Mouse (Mus musculus) ES-Bruce4 (cell line): ENCODE measurements around the gene Nfatc4. TPM values are rescaled to one million over a fixed set of nuclear protein-coding genes. Genes with fewer than 3 reads are reported as not detected.

Experiments
- H3K27ac ChIP-seq: 2 replicates; pipeline ENCODE4 v1.5.1; 2012; ENCODE audit warnings: low read length, inconsistent platforms; ENCODE audit not compliant: insufficient read depth
- H3K27me3 ChIP-seq: 2 replicates; pipeline ENCODE4 v1.6.1; 2012; ENCODE audit warnings: mild to moderate bottlenecking, low read length, inconsistent platforms; ENCODE audit not compliant: control insufficient read depth, poor library complexity, insufficient read depth, severe bottlenecking
- H3K36me3 ChIP-seq: 2 replicates; pipeline ENCODE4 v1.6.1; 2012; ENCODE audit warnings: inconsistent platforms, mild to moderate bottlenecking, low read length, moderate library complexity; ENCODE audit not compliant: control insufficient read depth, poor library complexity, insufficient read depth, severe bottlenecking
- H3K4me1 ChIP-seq: one replicate; pipeline ENCODE4 v1.8.1; 2011; ENCODE audit warnings: low read length; ENCODE audit not compliant: control insufficient read depth, insufficient read depth
- H3K4me3 ChIP-seq: 2 replicates; pipeline ENCODE4 v1.5.1; 2011; ENCODE audit warnings: low read depth, mild to moderate bottlenecking, low read length
- H3K9ac ChIP-seq: 2 replicates; pipeline ENCODE4 v1.6.1; 2012; ENCODE audit warnings: low read depth, mild to moderate bottlenecking, inconsistent platforms; ENCODE audit not compliant: poor library complexity, severe bottlenecking
- H3K9me3 ChIP-seq: replicated peaks from 2 replicates; pipeline ENCODE4 v1.6.1; 2012; ENCODE audit warnings: mild to moderate bottlenecking, low read length, inconsistent platforms; ENCODE audit not compliant: control insufficient read depth, poor library complexity, insufficient read depth, severe bottlenecking
- CTCF ChIP-seq: IDR thresholded peaks from one replicate; pipeline ENCODE4 v1.8.1; 2011; ENCODE audit warnings: low read depth, low read length
- EP300 ChIP-seq: IDR thresholded peaks from 2 replicates; pipeline ENCODE4 v1.6.1; 2011; ENCODE audit warnings: low read depth, low read length; ENCODE audit not compliant: insufficient read depth
- POLR2A ChIP-seq: IDR thresholded peaks from one replicate; pipeline ENCODE4 v1.8.1; 2011; ENCODE audit warnings: low read length; ENCODE audit not compliant: insufficient read depth
- polyA plus RNA-seq: library from polyadenylated mRNA; stranded (reverse); fragments of >200 nt; gene quantifications from 2 replicates; pipeline ENCODE4 v1.2.4, GENCODE M21; 2011; ENCODE audit warnings: low read depth; ENCODE audit not compliant: missing spikeins, insufficient read depth, insufficient read length

Nfatc4 gene
- polyA plus RNA-seq: 57.0 and 57.7 TPM in 2 replicates

GRCm38 (mm10) chr14:55822991-55823762 is at the start of gene Nfatc4:
Gene Nfatc4, plus strand, starts transcription at chr14:55823144.
- H3K9ac ChIP-seq: peak within 1 kb of the TSS; percentile 97
- H3K4me3 ChIP-seq: peak within 1 kb of the TSS; percentile 87
- TF ChIP-seq POLR2A (no peak), EP300 (peak; percentile 54; the same call in 1 of the 2 replicates), CTCF (peak; percentile 5)
- no peaks in the 10 kb centered on the region for H3K4me1 ChIP-seq
- no peaks in the 10 kb centered on the region for H3K27me3 ChIP-seq
- H3K36me3 ChIP-seq: peaks cover 2% of the 10 kb centered on the region; the same call in 1 of the 2 replicates
- H3K27ac ChIP-seq: peak within 1 kb of the TSS; percentile 82
- H3K9me3 ChIP-seq: no peaks in the 10 kb centered on the region

GRCm38 (mm10) chr14:55776711-55777110 is 46.2 kb upstream of the Nfatc4 start:
- Histone ChIP-seq H3K9ac (no peak overlapping the region), H3K27ac (no peak overlapping the region), H3K27me3 (no peaks in the 10 kb centered on the region), H3K9me3 (no peaks in the 10 kb centered on the region), H3K4me1 (no peaks in the 10 kb centered on the region), H3K4me3 (no peak overlapping the region), H3K36me3 (no peaks in the 10 kb centered on the region)
- TF ChIP-seq POLR2A (no peak), CTCF (no peak), EP300 (no peak)

- Histone ChIP-seq H3K9me3 (no peaks in the 10 kb centered on the region), H3K27me3 (no peaks in the 10 kb centered on the region), H3K27ac (no peak overlapping the region), H3K4me1 (no peaks in the 10 kb centered on the region), H3K36me3 (no peaks in the 10 kb centered on the region), H3K9ac (no peak overlapping the region), H3K4me3 (no peak overlapping the region)
- TF ChIP-seq POLR2A (no peak), CTCF (no peak), EP300 (no peak)
Measured at GRCm38 (mm10) chr14:55777176-55777575, 45.8 kb upstream of the Nfatc4 start.

- no peak overlapping the region for H3K27ac ChIP-seq
- H3K9ac ChIP-seq: no peak overlapping the region
- no peaks in the 10 kb centered on the region for H3K36me3 ChIP-seq
- no peak overlapping the region for H3K4me3 ChIP-seq
- no peak for TF ChIP-seq EP300
- TF ChIP-seq CTCF: no peak
- TF ChIP-seq POLR2A: no peak
- H3K4me1 ChIP-seq: no peaks in the 10 kb centered on the region
- H3K27me3 ChIP-seq: no peaks in the 10 kb centered on the region
- no peaks in the 10 kb centered on the region for H3K9me3 ChIP-seq
Measured at GRCm38 (mm10) chr14:55777806-55778205, 45.1 kb upstream of the Nfatc4 start.

- H3K9ac ChIP-seq: no peak overlapping the region
- TF ChIP-seq EP300: no peak
- no peak for TF ChIP-seq POLR2A
- H3K9me3 ChIP-seq: no peaks in the 10 kb centered on the region
- no peaks in the 10 kb centered on the region for H3K4me1 ChIP-seq
- H3K27me3 ChIP-seq: no peaks in the 10 kb centered on the region
- no peak overlapping the region for H3K27ac ChIP-seq
- no peaks in the 10 kb centered on the region for H3K36me3 ChIP-seq
- H3K4me3 ChIP-seq: 0 out of 2 replicates have a peak overlapping the region, but pooled peaks have one; percentile 10
Measured at GRCm38 (mm10) chr14:55778686-55779085, 44.3 kb upstream of the Nfatc4 start.

- Histone ChIP-seq H3K4me1 (no peaks in the 10 kb centered on the region), H3K27ac (no peak overlapping the region), H3K9me3 (no peaks in the 10 kb centered on the region), H3K36me3 (no peaks in the 10 kb centered on the region), H3K4me3 (no peak overlapping the region), H3K27me3 (no peaks in the 10 kb centered on the region), H3K9ac (no peak overlapping the region)
- TF ChIP-seq POLR2A: no peak
- TF ChIP-seq EP300: no peak
- TF ChIP-seq CTCF: no peak
Measured at GRCm38 (mm10) chr14:55779656-55780055, 43.3 kb upstream of the Nfatc4 start.
